In the genomic region with DNA sequence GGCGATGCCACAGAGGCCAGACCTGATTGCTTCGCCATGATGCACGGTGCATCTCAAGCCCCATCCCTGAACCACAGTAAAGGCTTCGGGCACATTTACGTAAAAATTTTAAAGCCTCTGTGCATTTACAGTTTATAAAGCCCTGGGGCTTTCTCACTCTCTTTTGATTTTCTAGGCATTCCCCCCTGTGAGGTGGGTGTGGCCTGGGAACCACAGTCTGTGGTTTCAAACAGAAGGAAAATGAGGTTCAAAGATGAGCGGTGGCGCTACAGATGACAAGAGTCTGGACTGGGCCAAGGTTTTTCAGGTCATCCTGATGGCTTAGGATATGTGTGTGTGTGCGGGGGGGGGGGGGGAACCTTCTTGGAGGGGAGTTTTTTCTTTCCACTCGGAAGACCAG, we compare ENCODE assay signal across 8 mouse cellular contexts. TPM values are rescaled to one million over a fixed set of nuclear protein-coding genes. Genes with fewer than 3 reads are reported as not detected.
DNase-seq lines count a peak whose midpoint lies in the region; ATAC-seq and TF ChIP-seq lines count a peak whose summit lies in the region.

No protein-coding gene starts in this region.

- H3K4me2 ChIP-seq in heart, embryonic 14.5 days (ENCODE audit: low read length): peak overlapping the region; percentile 84
- H3K4me2 ChIP-seq in hindbrain, embryonic 12.5 days (replicated peaks): peak overlapping the region; percentile 76
- peak overlapping the region; percentile 64 for H3K4me2 ChIP-seq in midbrain, embryonic 12.5 days (replicated peaks)

- no peak for ATAC-seq in heart, embryonic 14.5 days (ENCODE audit: insufficient number of reproducible peaks, insufficient read depth, low FRiP score, low read depth)
- ATAC-seq in hindbrain, embryonic 12.5 days (ENCODE audit: low FRiP score): no peak
- no peak for ATAC-seq in midbrain, embryonic 12.5 days (ENCODE audit: low FRiP score, low read depth)
- no peak for ATAC-seq in cerebellum, adult (ENCODE audit: insufficient number of reproducible peaks, low FRiP score, low TSS enrichment)

- in situ Hi-C loops in ES-E14 (cut with MboI; ENCODE audit: low sequenced_read_pairs in 2 of 2, unreplicated experiment in 2 of 2): no loop called here

- H3K27ac ChIP-seq in heart, embryonic 14.5 days (replicated peaks in 1 of 2; ENCODE audit: control insufficient read depth in 1 of 2, insufficient read depth in 1 of 2, low read depth in 2 of 2, low read length in 2 of 2): no peak overlapping the region
- no peak overlapping the region for H3K27ac ChIP-seq in ES-E14 (ENCODE audit: insufficient read depth, low read depth, low read length, poor library complexity, severe bottlenecking)
- H3K27ac ChIP-seq in hindbrain, embryonic 12.5 days: no peak overlapping the region
- no peak overlapping the region for H3K27ac ChIP-seq in midbrain, embryonic 12.5 days (replicated peaks)

- WGBS in heart, embryonic 14.5 days: 3% methylated on average over 9 of the region's 9 CpGs
- under 1% methylated on average over 9 of the region's 9 CpGs for WGBS in hindbrain, embryonic 12.5 days
- 0% methylated on average over 9 of the region's 9 CpGs for WGBS in midbrain, embryonic 12.5 days

- H3K4me1 ChIP-seq in heart, embryonic 14.5 days (ENCODE audit: control insufficient read depth in 2 of 2, insufficient read depth in 2 of 2, low read length in 2 of 2): peaks cover 5 to 23% of the 10 kb centered on the region in 2 experiments
- H3K4me1 ChIP-seq in ES-E14 (ENCODE audit: control insufficient read depth in 2 of 2, insufficient read depth in 2 of 2, low read length in 2 of 2, poor library complexity in 1 of 2): peaks cover 3 to 5% of the 10 kb centered on the region in 2 experiments; a peak in 3 of 4 replicates
- peaks cover 34% of the 10 kb centered on the region for H3K4me1 ChIP-seq in hindbrain, embryonic 12.5 days
- H3K4me1 ChIP-seq in midbrain, embryonic 12.5 days: peaks cover 40% of the 10 kb centered on the region

- no peaks in the 10 kb centered on the region for H3K36me3 ChIP-seq in heart, embryonic 14.5 days (ENCODE audit: control insufficient read depth, insufficient read depth, low read length)
- H3K36me3 ChIP-seq in ES-E14 (ENCODE audit: control insufficient read depth, insufficient read depth, low read length, poor library complexity, severe bottlenecking): no peaks in the 10 kb centered on the region
- no peaks in the 10 kb centered on the region for H3K36me3 ChIP-seq in hindbrain, embryonic 12.5 days
- H3K36me3 ChIP-seq in midbrain, embryonic 12.5 days: no peaks in the 10 kb centered on the region

- no peaks in the 10 kb centered on the region for H3K9me3 ChIP-seq in heart, embryonic 14.5 days (ENCODE audit: control insufficient read depth, low read length)
- no peaks in the 10 kb centered on the region for H3K9me3 ChIP-seq in ES-E14 (ENCODE audit: control insufficient read depth, insufficient read depth, low read depth, low read length)
- H3K9me3 ChIP-seq in hindbrain, embryonic 12.5 days (replicated peaks): no peaks in the 10 kb centered on the region
- no peaks in the 10 kb centered on the region for H3K9me3 ChIP-seq in midbrain, embryonic 12.5 days

- H3K9ac ChIP-seq in heart, embryonic 14.5 days (ENCODE audit: low read length): no peak overlapping the region
- H3K9ac ChIP-seq in ES-E14 (ENCODE audit: insufficient read depth, low read depth, low read length, poor library complexity, severe bottlenecking): no peak overlapping the region
- no peak overlapping the region for H3K9ac ChIP-seq in hindbrain, embryonic 12.5 days
- H3K9ac ChIP-seq in midbrain, embryonic 12.5 days (replicated peaks): no peak overlapping the region; the same call in 1 of the 2 replicates

- H3K4me3 ChIP-seq in heart, embryonic 14.5 days (ENCODE audit: control insufficient read depth in 1 of 2, insufficient read depth in 1 of 2, low read depth in 1 of 2, low read length in 2 of 2): peak overlapping the region; percentile 33 to 42
- peak overlapping the region; percentile 51 to 67; a peak in 3 of 4 replicates for H3K4me3 ChIP-seq in ES-E14 (ENCODE audit: insufficient read depth in 1 of 2, low read depth in 1 of 2, low read length in 2 of 2, poor library complexity in 1 of 2, severe bottlenecking in 1 of 2)
- H3K4me3 ChIP-seq in hindbrain, embryonic 12.5 days: peak overlapping the region; percentile 37
- H3K4me3 ChIP-seq in midbrain, embryonic 12.5 days: peak overlapping the region; percentile 38

- DNase-seq in heart, adult 9 months (ENCODE audit: low spot score in 2 of 2): no peak
- DNase-seq in ES-E14 (ENCODE audit: low read depth, low spot score) (no peak), adipocyte (ENCODE audit: low spot score) (no peak)
- no peak for DNase-seq in adrenal gland, postnatal 4 days (ENCODE audit: low spot score in 2 of 2)

- H3K27me3 ChIP-seq in heart, embryonic 14.5 days (ENCODE audit: control insufficient read depth, insufficient read depth, low read length): peaks cover 86% of the 10 kb centered on the region
- peaks cover 88% of the 10 kb centered on the region for H3K27me3 ChIP-seq in hindbrain, embryonic 12.5 days
- peaks cover 94% of the 10 kb centered on the region for H3K27me3 ChIP-seq in midbrain, embryonic 12.5 days

TF ChIP-seq in ES-E14, 5 proteins besides CTCF, POLR2A, EP300 and RAD21:
- TF ChIP-seq HCFC1 (IDR thresholded peaks at IDR 0.05; ENCODE audit: borderline replicate concordance, insufficient read depth, low read length) (no peak), MAFK (IDR thresholded peaks at IDR 0.05; ENCODE audit: insufficient read depth, low read depth, low read length) (no peak), ZNF384 (IDR thresholded peaks at IDR 0.05; ENCODE audit: low read depth, low read length) (no peak), ZC3H11A (IDR thresholded peaks at IDR 0.05; ENCODE audit: borderline replicate concordance, low read depth, low read length) (no peak), CHD2 (IDR thresholded peaks at IDR 0.05; ENCODE audit: low read depth, low read length) (no peak)

RNA-seq across cellular contexts. Expression of a gene that starts 0.6 kb away (rescaled TPM):
- not detected in 2 replicates for polyA plus RNA-seq in heart, embryonic 14.5 days (2014; fragmentation: Nextera tagmentation; extraction: Ambion mirVana)
- 0.58 and 0.80 TPM in 2 replicates for total RNA-seq in ES-E14 (2012; rRNA removed)
- polyA plus RNA-seq in hindbrain, embryonic 12.5 days (2016; fragmentation: Nextera tagmentation; extraction: Ambion mirVana): 2.9 and 6.4 TPM in 2 replicates
- polyA plus RNA-seq in midbrain, embryonic 12.5 days (2016; fragmentation: Nextera tagmentation; extraction: Ambion mirVana): 2.6 and 2.9 TPM in 2 replicates
- not detected for total RNA-seq in adrenal gland, postnatal 4 days (2021)

RNA-seq across cellular contexts. Expression of a gene that starts 10.4 kb away (rescaled TPM):
- 29.7 and 35.0 TPM in 2 replicates for polyA plus RNA-seq in heart, embryonic 14.5 days (2014; fragmentation: Nextera tagmentation; extraction: Ambion mirVana)
- total RNA-seq in ES-E14 (2012; rRNA removed): 7.2 and 11.9 TPM in 2 replicates
- polyA plus RNA-seq in hindbrain, embryonic 12.5 days (2016; fragmentation: Nextera tagmentation; extraction: Ambion mirVana): 17.7 and 17.8 TPM in 2 replicates
- 16.1 and 17.5 TPM in 2 replicates for polyA plus RNA-seq in midbrain, embryonic 12.5 days (2016; fragmentation: Nextera tagmentation; extraction: Ambion mirVana)
- total RNA-seq in adrenal gland, postnatal 4 days (2021): 10 to 100 TPM; 18.7 to 18.9 TPM

RNA-seq across cellular contexts. Expression of a gene that starts 23.8 kb away (rescaled TPM):
- polyA plus RNA-seq in heart, embryonic 14.5 days (2014; fragmentation: Nextera tagmentation; extraction: Ambion mirVana): 191 and 202 TPM in 2 replicates
- 28.5 and 60.2 TPM in 2 replicates for total RNA-seq in ES-E14 (2012; rRNA removed)
- polyA plus RNA-seq in hindbrain, embryonic 12.5 days (2016; fragmentation: Nextera tagmentation; extraction: Ambion mirVana): 121 and 127 TPM in 2 replicates
- 105 and 114 TPM in 2 replicates for polyA plus RNA-seq in midbrain, embryonic 12.5 days (2016; fragmentation: Nextera tagmentation; extraction: Ambion mirVana)
- total RNA-seq in adrenal gland, postnatal 4 days (2021): 10 to 100 TPM; 86.9 to 88.4 TPM
